Mouse (Mus musculus) megakaryocyte, adult 5-6 weeks (primary cell): ENCODE data around the gene Atp5h. TPM values are rescaled to one million over a fixed set of nuclear protein-coding genes. Genes with fewer than 3 reads are reported as not detected.

Source experiments
- ATAC-seq: 2 replicates; pipeline ENCODE4 v1.8.0; 2016; ENCODE audit warnings: mild to moderate bottlenecking, inconsistent platforms; ENCODE audit not compliant: poor library complexity, severe bottlenecking
- total RNA-seq, 2 experiments: library from RNA; stranded (forward) in 1 of 2; stranded (reverse) in 1 of 2; fragments of 153-499, 151-499 nt in 1 of 2; fragments of 221-1000, 200-1000 nt in 1 of 2; gene quantifications; 2 replicates each; pipeline versions ENCODE4 v1.2.3 to v1.2.4; 2015 to 2017

Atp5h gene
- total RNA-seq, 2 experiments from 2014 or later = 790 to 1,038 TPM

DNA sequence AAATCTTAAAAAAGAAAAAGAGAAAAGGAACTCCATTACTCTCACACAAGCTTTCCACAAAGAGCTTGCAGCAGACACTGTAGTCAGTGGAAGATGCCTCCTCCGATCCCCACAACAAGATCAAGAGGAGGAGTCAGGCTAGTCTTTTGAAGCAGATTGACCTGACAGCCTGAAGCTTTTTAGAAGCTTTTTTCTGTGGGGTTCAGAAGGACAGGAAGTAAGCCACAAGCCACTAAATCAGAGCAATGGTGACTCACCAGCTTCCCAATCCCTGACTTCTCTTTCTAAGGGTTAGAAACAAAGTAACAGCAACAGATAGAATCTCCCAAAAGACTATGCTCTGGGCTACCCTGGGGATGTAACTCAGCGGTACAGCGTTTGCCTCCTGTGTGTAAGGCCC lies 19.6 kb upstream of the Atp5h start:
- ATAC-seq = no peak

- no peak for ATAC-seq
Observed at GRCm38 (mm10) chr11:115437571-115438122, 17.9 kb upstream of the Atp5h start.

- ATAC-seq = no peak
Observed at GRCm38 (mm10) chr11:115435596-115436337, 16.0 kb upstream of the Atp5h start.

DNA sequence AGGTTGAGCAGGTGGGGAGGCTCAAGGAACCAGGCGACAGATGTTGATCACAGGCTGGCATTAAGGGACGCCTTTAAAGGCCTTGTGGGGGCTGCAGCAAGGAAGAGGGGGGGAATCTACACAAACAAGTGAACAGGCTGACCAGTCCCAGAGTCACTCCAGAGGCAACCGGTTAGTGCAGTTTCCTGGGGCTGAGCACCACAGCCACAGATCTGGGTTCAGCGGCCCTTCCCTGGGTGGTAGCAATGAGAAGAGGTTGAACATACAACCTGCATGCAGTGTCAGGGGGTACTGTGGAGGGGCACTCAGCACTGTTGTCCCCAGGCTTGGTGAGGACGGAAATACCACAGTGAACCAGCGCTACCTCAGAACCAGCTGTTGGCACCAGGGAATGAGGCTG lies 13.6 kb upstream of the Atp5h start:
- no peak for ATAC-seq

DNA sequence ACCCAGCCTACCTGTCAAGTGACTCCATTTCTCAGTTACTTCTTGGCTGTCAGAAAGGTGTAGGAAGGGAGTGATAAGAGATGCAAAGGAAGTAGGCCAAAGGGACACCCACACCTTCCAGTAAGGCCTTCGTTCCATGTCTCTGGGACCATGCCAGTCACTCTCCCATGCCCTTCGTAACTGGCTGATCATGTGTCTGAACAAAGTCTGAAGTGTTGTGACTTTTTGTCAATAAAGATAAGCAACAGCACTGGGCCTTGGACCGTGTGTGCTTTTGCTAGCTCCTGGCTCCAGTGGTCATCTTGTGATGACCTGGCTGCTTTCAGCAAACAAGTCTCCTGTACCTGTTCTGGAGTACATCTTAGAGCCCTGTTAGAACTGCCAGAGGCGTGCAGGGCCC lies 13.1 kb upstream of the Atp5h start:
- no peak for ATAC-seq

GRCm38 (mm10) chr11:115430561-115430960 lies 10.8 kb upstream of the Atp5h start:
- no peak for ATAC-seq

GRCm38 (mm10) chr11:115429307-115429706 lies 9.5 kb upstream of the Atp5h start:
- no peak for ATAC-seq

DNA sequence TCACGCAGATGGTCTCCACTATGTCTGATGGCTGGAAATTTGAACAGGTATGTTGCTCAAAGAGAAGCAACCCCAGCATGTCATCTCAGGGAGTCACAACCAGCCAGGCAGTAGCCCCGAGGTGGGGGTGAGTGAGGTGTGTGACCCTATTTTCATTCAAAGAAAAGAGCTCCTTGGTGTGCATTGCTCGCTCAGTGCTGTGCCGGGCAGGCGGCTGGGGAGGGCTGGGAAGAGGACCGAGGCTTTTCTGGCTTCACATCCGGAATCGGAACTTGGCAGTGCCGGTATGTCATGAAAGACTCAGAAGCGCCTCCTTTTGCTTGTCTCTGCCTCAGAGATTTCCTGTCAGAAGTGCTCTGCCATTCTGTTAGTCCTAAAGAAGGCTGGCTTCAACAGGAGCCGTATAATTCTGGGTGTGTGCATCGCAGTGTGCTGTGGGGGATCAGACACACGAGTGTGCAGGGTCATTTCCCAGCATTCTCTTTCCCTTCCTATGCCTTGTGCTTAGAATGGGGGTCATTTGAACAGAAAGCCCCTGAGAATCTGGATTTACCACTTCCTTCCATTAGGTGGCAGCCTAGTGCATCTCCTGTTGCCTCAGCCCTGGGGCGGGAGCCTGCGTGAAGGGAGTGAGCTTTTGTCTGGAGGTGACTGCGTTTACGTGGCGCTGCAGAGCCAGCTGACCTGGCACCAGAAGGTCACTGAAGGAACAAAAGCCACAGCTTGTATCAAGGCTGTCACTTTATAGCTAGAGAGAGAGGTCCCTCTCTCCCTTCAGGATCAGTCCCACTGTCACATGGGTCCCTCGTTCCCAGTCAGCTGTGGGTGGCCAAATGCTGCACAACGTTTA lies 7.9 kb upstream of the Atp5h start:
- ATAC-seq = peak; percentile 92

DNA sequence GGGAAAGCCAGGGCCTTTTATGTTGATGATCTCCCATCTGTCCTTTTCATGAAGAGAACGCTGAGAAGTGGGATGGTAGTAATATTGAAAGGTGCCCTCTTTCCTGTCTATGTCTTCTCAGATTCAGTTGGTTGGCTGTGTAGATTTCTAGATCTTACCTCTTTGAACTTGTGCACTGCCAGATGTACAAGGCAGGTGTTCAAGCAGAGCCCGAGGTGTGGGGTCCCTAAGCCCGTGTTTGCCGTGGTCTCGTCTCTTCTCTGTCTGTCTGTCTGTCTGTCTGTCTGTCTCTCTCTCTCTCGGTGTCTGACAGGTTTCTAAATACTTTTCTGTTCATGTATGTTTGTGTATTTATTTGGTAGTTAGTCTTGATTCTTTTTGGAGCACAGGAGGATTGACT lies 5.9 kb upstream of the Atp5h start:
- ATAC-seq = no peak

DNA sequence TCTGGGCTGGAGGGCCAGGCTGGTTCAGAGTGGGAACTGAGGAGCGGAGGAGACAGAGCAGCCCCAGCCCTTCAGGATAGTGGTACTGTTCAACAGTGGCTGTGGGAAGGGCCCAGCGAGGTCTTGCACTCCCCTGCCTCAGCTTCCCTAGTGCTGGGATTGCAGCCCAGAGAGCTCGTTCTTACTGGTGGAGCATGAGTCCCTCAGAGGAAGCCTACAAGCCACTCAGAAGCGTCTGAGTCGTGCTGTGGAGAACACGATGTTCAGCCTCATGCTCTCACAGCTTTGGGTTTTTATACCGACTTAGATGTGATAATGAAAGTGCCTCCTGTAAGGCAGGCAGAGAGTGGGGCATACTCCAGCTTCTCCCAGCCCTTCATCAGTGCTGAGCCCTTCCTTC lies 4.9 kb upstream of the Atp5h start:
- no peak for ATAC-seq

GRCm38 (mm10) chr11:115423091-115423490 lies 3.3 kb upstream of the Atp5h start:
- no peak for ATAC-seq

- no peak for ATAC-seq
Observed at GRCm38 (mm10) chr11:115421972-115422371, 2.2 kb upstream of the Atp5h start.

GRCm38 (mm10) chr11:115421328-115421727 lies 1.6 kb upstream of the Atp5h start:
- ATAC-seq = no peak

- no peak for ATAC-seq
Observed at GRCm38 (mm10) chr11:115420336-115421190, 801 bp upstream of the Atp5h start.

GRCm38 (mm10) chr11:115409556-115409955 lies 10.2 kb downstream of the Atp5h start:
- ATAC-seq = no peak

- no peak for ATAC-seq
Observed at GRCm38 (mm10) chr11:115408266-115408920, 11.4 kb downstream of the Atp5h start.

DNA sequence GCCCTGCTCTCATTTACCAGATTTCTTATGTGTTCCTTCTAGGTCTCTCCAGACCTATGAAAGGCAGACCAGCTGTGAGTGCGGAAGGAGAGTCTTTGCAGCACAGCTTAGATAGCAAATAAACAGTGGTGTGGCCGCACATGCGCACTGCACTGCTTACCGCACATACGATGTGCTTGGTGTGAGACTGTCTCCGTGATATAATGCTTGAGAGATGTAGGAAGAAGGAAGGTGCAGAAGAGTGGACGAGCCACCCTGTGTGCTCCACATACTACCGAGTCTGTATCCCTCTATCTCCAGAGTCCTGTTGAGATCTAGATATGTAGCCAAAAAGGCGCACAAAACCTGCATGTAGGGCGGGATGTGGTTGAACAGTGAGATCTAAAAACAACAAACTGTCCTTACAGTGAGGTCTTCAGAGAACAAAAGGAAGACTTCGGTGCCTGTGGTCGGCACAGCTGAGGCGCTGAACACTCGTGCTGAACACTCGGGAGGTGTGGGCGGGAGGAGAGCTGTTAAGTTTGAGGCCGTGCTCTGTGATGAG lies 12.8 kb downstream of the Atp5h start:
- ATAC-seq = no peak

GRCm38 (mm10) chr11:115405723-115406122 lies 14.0 kb downstream of the Atp5h start:
- ATAC-seq = no peak

DNA sequence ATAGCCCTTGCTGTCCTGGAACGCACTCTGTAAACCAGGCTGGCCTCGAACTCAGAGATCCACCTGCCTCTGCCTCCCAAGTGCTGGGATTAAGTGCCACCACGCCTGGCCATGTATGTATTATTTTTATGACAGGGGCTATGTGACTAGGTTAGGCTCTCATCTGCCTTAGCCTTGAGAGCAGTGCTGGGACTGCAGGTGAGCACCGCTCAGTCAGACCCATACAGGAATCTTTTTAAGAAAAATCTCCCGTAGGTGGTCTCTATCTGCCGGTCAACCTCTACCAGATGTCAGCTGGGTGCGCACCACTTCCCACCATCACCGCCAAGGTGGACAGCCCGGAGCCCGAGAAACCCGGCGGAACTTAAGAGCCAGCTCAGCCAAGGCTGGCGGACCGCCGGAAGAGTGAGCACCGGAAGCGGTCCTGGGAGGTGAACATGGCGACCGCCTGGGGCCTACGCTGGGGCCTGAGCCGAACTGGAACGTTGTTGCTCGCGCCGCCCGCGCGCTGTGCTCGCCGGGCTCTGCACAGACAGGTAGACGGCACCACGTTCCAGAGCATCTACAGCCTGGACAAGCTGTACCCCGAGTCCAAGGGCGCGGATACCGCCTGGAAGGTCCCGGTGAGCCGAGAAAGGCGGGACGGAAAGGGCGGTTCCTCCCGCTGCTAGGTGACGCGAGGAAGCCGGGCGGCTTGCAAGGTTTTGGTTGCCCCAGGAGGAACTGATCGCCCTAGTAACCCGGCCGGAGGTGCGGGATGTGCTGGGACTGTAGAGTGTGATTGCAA lies 16.2 kb downstream of the Atp5h start, which contains the start of gene Mrpl58:
Mrpl58 (plus strand) TSS at position 415 of the 787 bp plus-strand sequence.
- peak; percentile 95 for ATAC-seq
